Mouse (Mus musculus) stomach, embryonic 16.5 days (tissue): Measurements from ENCODE around the gene Ptpn13. TPM values are rescaled to one million over a fixed set of nuclear protein-coding genes. Genes with fewer than 3 reads are reported as not detected.

ENCODE experiments used
- ATAC-seq: fragments of 200-750 bp; cut with Nextera tagmentation; 2 replicates; pipeline ENCODE4 v1.8.0; 2017; ENCODE audit warnings: moderate number of reproducible peaks, moderate TSS enrichment; ENCODE audit not compliant: insufficient read depth, low FRiP score
- H3K27ac ChIP-seq: fragments of 300-500 bp; sonication (generic); 2 replicates; pipeline ENCODE4 v1.5.1; 2014; ENCODE audit warnings: low read length
- H3K27me3 ChIP-seq: fragments of 300-500 bp; sonication (generic); 2 replicates; pipeline ENCODE4 v1.6.1; 2014; ENCODE audit warnings: low read length, control low read depth, mixed read lengths; ENCODE audit not compliant: control insufficient read depth, insufficient read depth
- H3K36me3 ChIP-seq: fragments of 300-500 bp; sonication (generic); 2 replicates; pipeline ENCODE4 v1.6.1; 2014; ENCODE audit warnings: low read length; ENCODE audit not compliant: control insufficient read depth, insufficient read depth
- H3K4me1 ChIP-seq: fragments of 300-500 bp; sonication (generic); 2 replicates; pipeline ENCODE4 v1.6.1; 2014; ENCODE audit warnings: low read length, control low read depth, mixed read lengths; ENCODE audit not compliant: control insufficient read depth, insufficient read depth
- H3K4me2 ChIP-seq: fragments of 300-500 bp; sonication (generic); 2 replicates; pipeline ENCODE4 v1.6.1; 2014; ENCODE audit warnings: low read depth, low read length, mixed read lengths
- H3K4me3 ChIP-seq: fragments of 300-500 bp; sonication (generic); replicated peaks from 2 replicates; pipeline ENCODE4 v1.5.1; 2014; ENCODE audit warnings: mild to moderate bottlenecking, low read length
- H3K9ac ChIP-seq: fragments of 300-500 bp; sonication (generic); 2 replicates; pipeline ENCODE4 v1.6.1; 2014; ENCODE audit warnings: low read length
- H3K9me3 ChIP-seq: fragments of 300-500 bp; sonication (generic); replicated peaks from 2 replicates; pipeline ENCODE4 v1.6.1; 2016; ENCODE audit warnings: low read length, control low read depth; ENCODE audit not compliant: control insufficient read depth
- WGBS: fragments of 180-500 bp; shearing (Covaris S2); extraction: QIAGEN DNeasy Blood & Tissue Kit; methylation state at CpG from one replicate; pipeline ENCODE4 v1.1.7; 2014; 5-methylcytosine and 5-hydroxymethylcytosine counted together
- polyA plus RNA-seq: library from polyadenylated mRNA; unstranded; fragments of >200 nt; fragmentation: Nextera tagmentation; extraction: Ambion mirVana; gene quantifications from 2 replicates; pipeline ENCODE4 v1.2.1, GENCODE M21; 2015

Ptpn13 gene
- polyA plus RNA-seq, 1 experiment from 2014 or later: 16.8 TPM

DNA sequence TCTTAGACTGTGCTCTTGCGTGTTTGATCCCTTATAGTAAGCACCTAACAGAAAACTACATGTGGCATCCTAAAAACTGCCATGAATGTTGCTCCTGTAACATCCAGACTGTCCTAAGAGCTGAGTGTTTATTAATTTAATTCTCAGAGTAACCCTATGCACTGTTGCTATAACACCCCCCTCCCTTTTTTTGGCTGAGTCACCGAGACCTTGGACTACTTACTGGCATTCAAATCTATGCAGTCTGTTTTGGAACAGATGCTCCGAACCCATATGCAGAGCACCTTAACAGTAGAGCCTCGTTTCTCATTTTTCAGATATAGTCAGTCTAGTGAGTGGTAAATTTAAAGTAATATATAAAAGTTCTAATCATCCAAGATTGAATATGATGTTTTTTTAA is 90.9 kb downstream of the Ptpn13 start:
- H3K9ac ChIP-seq: no peak overlapping the region
- 72% methylated on average over 4 of the region's 4 CpGs for WGBS
- 0 out of 2 replicates have a peak, but pooled peaks cover 3% of the 10 kb centered on the region for H3K4me1 ChIP-seq
- H3K4me2 ChIP-seq: no peak overlapping the region
- no peak overlapping the region for H3K4me3 ChIP-seq
- H3K27ac ChIP-seq: no peak overlapping the region
- H3K27me3 ChIP-seq: no peaks in the 10 kb centered on the region
- no peaks in the 10 kb centered on the region for H3K9me3 ChIP-seq
- ATAC-seq: no peak
- no peaks in the 10 kb centered on the region for H3K36me3 ChIP-seq

DNA sequence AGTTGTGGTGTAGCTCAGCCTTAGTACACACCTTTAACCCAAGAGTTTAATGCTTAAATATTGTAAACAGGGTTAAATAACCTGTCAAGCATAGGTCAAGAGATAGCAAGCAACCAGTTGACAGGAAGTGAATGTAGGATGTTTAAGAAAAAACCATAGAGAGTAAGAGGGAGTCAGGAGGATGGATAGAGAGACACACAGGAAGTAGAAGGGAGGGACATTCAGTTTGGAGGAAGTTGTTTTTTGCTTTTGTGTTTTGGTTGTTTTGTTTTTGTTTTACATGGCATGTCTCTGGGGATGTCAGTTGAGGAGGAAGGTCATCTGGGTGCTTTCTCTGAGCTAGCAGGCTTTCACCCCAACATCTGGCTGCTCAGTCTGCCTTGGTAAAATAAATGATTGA is 91.6 kb downstream of the Ptpn13 start:
- Histone ChIP-seq H3K36me3 (no peaks in the 10 kb centered on the region), H3K27ac (no peak overlapping the region), H3K4me2 (no peak overlapping the region), H3K27me3 (no peaks in the 10 kb centered on the region), H3K9ac (no peak overlapping the region), H3K4me1 (0 out of 2 replicates have a peak, but pooled peaks cover 3% of the 10 kb centered on the region), H3K9me3 (no peaks in the 10 kb centered on the region), H3K4me3 (no peak overlapping the region)
- no peak for ATAC-seq

- H3K27ac ChIP-seq: no peak overlapping the region
- H3K9me3 ChIP-seq: no peaks in the 10 kb centered on the region
- H3K36me3 ChIP-seq: no peaks in the 10 kb centered on the region
- H3K9ac ChIP-seq: no peak overlapping the region
- no peak overlapping the region for H3K4me2 ChIP-seq
- no peak overlapping the region for H3K4me3 ChIP-seq
- H3K27me3 ChIP-seq: no peaks in the 10 kb centered on the region
- peak; percentile 13; the same call in 1 of the 2 replicates for ATAC-seq
- 0 out of 2 replicates have a peak, but pooled peaks cover 3% of the 10 kb centered on the region for H3K4me1 ChIP-seq
- WGBS: 52% methylated on average over 6 of the region's 6 CpGs
These were observed 92.6 kb downstream of the Ptpn13 start for GRCm38 (mm10) chr5:103517641-103518040.

DNA sequence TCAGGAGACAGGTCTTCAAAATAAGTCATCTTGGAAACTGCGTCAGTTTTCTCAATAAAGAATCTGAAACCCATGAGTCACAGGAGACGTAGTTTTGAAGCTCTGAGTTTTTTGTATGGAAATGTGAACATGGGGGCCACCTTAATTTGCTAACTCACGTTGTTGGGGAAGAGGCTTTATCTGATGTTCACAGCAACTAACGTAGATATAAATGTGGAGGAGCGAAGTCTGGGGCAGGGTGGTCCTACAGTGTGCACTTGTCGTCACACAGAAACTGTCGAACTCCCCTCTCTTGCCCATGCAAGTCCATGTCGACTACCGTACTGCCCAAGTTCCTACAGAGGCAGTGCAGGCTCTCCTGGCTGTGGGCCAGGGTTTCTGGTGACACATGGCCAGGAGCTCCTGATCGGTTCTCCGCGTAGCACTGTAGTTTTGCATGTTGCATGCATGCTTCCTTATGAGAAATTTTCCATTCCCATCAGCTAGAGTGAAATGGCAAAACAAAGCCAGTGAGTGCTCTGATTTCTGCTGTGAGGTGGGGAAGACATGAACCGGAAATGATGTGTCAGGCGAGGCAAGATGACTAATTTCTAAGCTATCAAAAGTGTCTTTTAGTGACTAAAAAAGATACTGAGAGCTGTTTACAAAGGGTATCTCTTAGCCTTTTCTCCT is 93.9 kb downstream of the Ptpn13 start:
- Histone ChIP-seq H3K4me2 (no peak overlapping the region), H3K27me3 (no peaks in the 10 kb centered on the region), H3K27ac (no peak overlapping the region), H3K9ac (no peak overlapping the region), H3K36me3 (no peaks in the 10 kb centered on the region), H3K9me3 (no peaks in the 10 kb centered on the region), H3K4me1 (0 out of 2 replicates have a peak, but pooled peaks cover 3% of the 10 kb centered on the region), H3K4me3 (no peak overlapping the region)
- 69% methylated on average over 14 of the region's 14 CpGs for WGBS
- ATAC-seq: peak; percentile 66; the same call in 1 of the 2 replicates

DNA sequence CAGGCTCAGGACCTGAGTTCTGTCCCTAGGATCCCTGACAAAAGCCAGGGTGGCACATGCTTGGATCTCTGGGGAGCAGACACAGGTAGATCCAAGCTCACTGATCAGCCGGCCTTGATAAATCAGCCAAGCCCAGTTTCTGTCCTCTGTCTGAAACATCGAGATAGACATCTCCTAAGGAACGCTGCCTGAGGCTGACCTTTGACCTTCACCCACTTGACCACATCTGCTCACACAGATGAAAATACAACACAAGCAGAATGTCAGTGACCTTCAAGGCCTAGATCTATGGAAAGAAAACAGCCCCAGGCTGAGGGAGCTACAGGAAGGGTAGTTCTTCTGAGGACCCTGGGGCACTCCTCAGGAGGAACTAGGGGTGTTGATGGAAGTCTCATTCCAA is 97.4 kb downstream of the Ptpn13 start:
- no peak for ATAC-seq
- Histone ChIP-seq H3K4me3 (no peak overlapping the region), H3K4me1 (0 out of 2 replicates have a peak, but pooled peaks cover 3% of the 10 kb centered on the region), H3K9ac (no peak overlapping the region), H3K27ac (no peak overlapping the region), H3K4me2 (no peak overlapping the region), H3K9me3 (no peaks in the 10 kb centered on the region), H3K27me3 (no peaks in the 10 kb centered on the region), H3K36me3 (no peaks in the 10 kb centered on the region)
- WGBS: 36% methylated on average over 3 of the region's 3 CpGs

DNA sequence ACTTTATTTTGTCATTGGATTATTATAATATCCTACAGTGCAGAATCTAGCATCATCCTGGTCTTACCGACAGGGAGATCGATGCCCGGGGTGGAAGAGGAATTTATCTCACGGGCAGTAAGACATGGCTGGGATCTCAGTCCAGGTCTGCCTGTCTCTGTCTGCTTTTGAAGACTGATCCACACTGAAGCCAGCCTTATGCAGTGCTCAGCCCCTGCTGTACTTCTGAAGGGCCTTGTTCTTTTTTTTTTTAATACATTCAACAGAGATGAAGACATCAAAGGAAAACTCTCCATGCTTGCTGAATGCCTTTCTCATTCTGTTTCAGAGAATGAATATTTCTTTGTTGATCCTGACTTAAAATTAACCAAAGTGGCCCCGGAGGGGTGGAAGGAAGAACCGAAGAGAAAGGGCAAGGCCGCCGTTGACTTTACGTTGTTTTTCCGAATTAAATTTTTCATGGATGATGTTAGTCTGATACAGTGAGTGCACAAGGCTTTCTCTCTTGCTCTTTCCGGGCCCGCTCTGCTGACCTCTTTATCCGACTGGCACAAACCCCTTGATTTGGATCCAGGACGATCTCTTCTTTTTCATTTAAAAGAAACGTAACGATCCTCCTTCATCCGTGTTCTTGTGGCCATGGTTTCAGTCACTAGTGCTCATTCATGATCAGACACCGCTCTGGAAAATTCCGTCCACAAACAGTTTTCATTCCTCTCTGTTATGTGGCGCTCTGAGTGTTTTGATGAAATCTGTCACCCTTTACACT is 101.9 kb downstream of the Ptpn13 start:
- H3K27ac ChIP-seq: no peak overlapping the region
- 83% methylated on average over 20 of the region's 20 CpGs for WGBS
- ATAC-seq: no peak
- H3K4me1 ChIP-seq: no peaks in the 10 kb centered on the region
- H3K4me2 ChIP-seq: no peak overlapping the region
- no peak overlapping the region for H3K9ac ChIP-seq
- H3K36me3 ChIP-seq: 0 out of 2 replicates have a peak, but pooled peaks cover 4% of the 10 kb centered on the region
- no peaks in the 10 kb centered on the region for H3K27me3 ChIP-seq
- H3K9me3 ChIP-seq: no peaks in the 10 kb centered on the region
- no peak overlapping the region for H3K4me3 ChIP-seq

DNA sequence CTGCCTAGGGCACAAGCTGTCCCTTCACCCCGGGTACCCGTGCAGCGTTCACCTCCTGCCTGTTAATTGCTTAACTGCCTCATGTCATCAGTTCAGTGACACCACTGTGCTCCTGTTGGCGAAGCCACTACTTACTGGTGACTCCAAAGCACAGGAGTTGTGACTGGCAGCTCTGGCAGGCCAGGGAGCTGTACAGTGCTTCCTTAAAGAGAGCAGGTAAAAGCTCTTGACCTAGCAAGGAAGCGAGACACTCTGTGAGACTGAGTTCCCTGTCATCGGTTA is 102.4 kb downstream of the Ptpn13 start:
- 0 out of 2 replicates have a peak, but pooled peaks cover 4% of the 10 kb centered on the region for H3K36me3 ChIP-seq
- WGBS: 83% methylated on average over 6 of the region's 6 CpGs
- no peak overlapping the region for H3K4me3 ChIP-seq
- no peak overlapping the region for H3K9ac ChIP-seq
- no peaks in the 10 kb centered on the region for H3K4me1 ChIP-seq
- no peaks in the 10 kb centered on the region for H3K9me3 ChIP-seq
- ATAC-seq: no peak
- no peaks in the 10 kb centered on the region for H3K27me3 ChIP-seq
- no peak overlapping the region for H3K4me2 ChIP-seq
- no peak overlapping the region for H3K27ac ChIP-seq

- no peak overlapping the region for H3K27ac ChIP-seq
- H3K4me3 ChIP-seq: no peak overlapping the region
- no peak overlapping the region for H3K4me2 ChIP-seq
- no peaks in the 10 kb centered on the region for H3K9me3 ChIP-seq
- H3K9ac ChIP-seq: no peak overlapping the region
- WGBS: 67% methylated on average over 9 of the region's 9 CpGs
- no peaks in the 10 kb centered on the region for H3K27me3 ChIP-seq
- H3K36me3 ChIP-seq: 0 out of 2 replicates have a peak, but pooled peaks cover 4% of the 10 kb centered on the region
- no peak for ATAC-seq
- no peaks in the 10 kb centered on the region for H3K4me1 ChIP-seq
These were observed 105.2 kb downstream of the Ptpn13 start for GRCm38 (mm10) chr5:103530214-103530613.

DNA sequence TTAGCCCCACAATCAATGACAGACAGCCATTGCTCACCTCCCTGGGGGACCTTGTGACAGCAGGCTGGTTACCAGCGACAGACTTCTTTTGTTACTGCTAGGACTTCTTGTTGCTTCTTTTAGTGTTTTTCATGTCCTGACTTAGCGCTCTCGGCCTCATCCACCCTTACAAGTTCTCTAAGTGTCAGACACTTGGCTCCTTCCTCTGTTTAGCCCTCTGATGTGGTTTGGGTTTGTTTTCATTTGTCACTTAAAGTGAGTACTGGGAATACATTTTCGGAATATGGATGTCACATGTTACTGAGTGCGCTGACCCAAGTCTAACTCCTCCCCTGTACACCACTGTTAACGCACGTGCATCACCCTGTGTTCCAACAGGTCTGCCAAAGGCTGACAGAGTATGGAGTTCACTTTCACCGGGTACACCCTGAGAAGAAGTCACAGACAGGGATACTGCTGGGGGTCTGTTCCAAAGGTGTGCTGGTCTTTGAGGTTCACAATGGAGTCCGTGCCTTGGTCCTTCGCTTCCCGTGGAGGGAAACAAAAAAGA is 107.9 kb downstream of the Ptpn13 start:
- Histone ChIP-seq H3K9ac (no peak overlapping the region), H3K4me1 (no peaks in the 10 kb centered on the region), H3K27me3 (no peaks in the 10 kb centered on the region), H3K4me3 (no peak overlapping the region), H3K36me3 (0 out of 2 replicates have a peak, but pooled peaks cover 4% of the 10 kb centered on the region), H3K27ac (no peak overlapping the region), H3K4me2 (no peak overlapping the region), H3K9me3 (no peaks in the 10 kb centered on the region)
- no peak for ATAC-seq
- WGBS: 86% methylated on average over 11 of the region's 11 CpGs
